Mouse (Mus musculus) lung, postnatal 0 days (tissue): Measurements from ENCODE around the gene Bptf. TPM values are rescaled to one million over a fixed set of nuclear protein-coding genes. Genes with fewer than 3 reads are reported as not detected.
"Not testable (repeated sequence)": the region's sequence is repeated elsewhere in the genome, so short reads cannot be mapped to it uniquely, and the experiment has no call there.

Source experiments
- ATAC-seq: fragments of 200-750 bp; cut with Nextera tagmentation; 2 replicates; pipeline ENCODE4 v1.8.0; 2017; ENCODE audit warnings: moderate library complexity
- DNase-seq: peaks from one replicate; pipeline ENCODE4 v3.0.0-alpha.2; 2016; ENCODE audit warnings: low spot score
- H3K27ac ChIP-seq: fragments of 300-500 bp; sonication (generic); 2 replicates; pipeline ENCODE4 v1.5.1; 2014; ENCODE audit warnings: antibody characterized with exemption, mild to moderate bottlenecking, low read length, mixed read lengths
- H3K27me3 ChIP-seq: fragments of 300-500 bp; sonication (generic); replicated peaks from 2 replicates; pipeline ENCODE4 v1.6.1; 2014; ENCODE audit warnings: low read length, mixed read lengths; ENCODE audit not compliant: insufficient read depth
- H3K36me3 ChIP-seq: fragments of 300-500 bp; sonication (generic); 2 replicates; pipeline ENCODE4 v1.6.1; 2014; ENCODE audit warnings: low read length, mixed read lengths; ENCODE audit not compliant: insufficient read depth
- H3K4me1 ChIP-seq: fragments of 300-500 bp; sonication (generic); 2 replicates; pipeline ENCODE4 v1.6.1; 2014; ENCODE audit warnings: antibody characterized with exemption, low read depth, low read length, mixed read lengths; ENCODE audit not compliant: insufficient read depth
- H3K4me2 ChIP-seq: fragments of 300-500 bp; sonication (generic); replicated peaks from 2 replicates; pipeline ENCODE4 v1.6.1; 2014; ENCODE audit warnings: low read depth, mild to moderate bottlenecking, low read length, moderate library complexity, mixed read lengths
- H3K4me3 ChIP-seq: fragments of 300-500 bp; sonication (generic); 2 replicates; pipeline ENCODE4 v1.5.1; 2014; ENCODE audit warnings: low read depth, low read length
- H3K9ac ChIP-seq: fragments of 300-500 bp; sonication (generic); replicated peaks from 2 replicates; pipeline ENCODE4 v1.6.1; 2014; ENCODE audit warnings: low read depth, mild to moderate bottlenecking
- H3K9me3 ChIP-seq: fragments of 300-500 bp; sonication (generic); 2 replicates; pipeline ENCODE4 v1.6.1; 2016; ENCODE audit warnings: low read length, mixed read lengths
- CTCF ChIP-seq: IDR thresholded peaks from 2 replicates; pipeline ENCODE4 v1.5.1; 2016; ENCODE audit warnings: antibody characterized with exemption, mild to moderate bottlenecking
- EP300 ChIP-seq: IDR thresholded peaks from 2 replicates; pipeline ENCODE4 v1.6.1; 2016; ENCODE audit warnings: antibody characterized with exemption, mild to moderate bottlenecking, control low read depth
- WGBS: fragments of 180-500 bp; shearing (Covaris S2); extraction: QIAGEN DNeasy Blood & Tissue Kit; methylation state at CpG from one replicate; pipeline ENCODE4 v1.1.7; 2014; 5-methylcytosine and 5-hydroxymethylcytosine counted together
- polyA plus RNA-seq: library from polyadenylated mRNA; unstranded; fragments of >200 nt; fragmentation: Nextera tagmentation; extraction: Ambion mirVana; gene quantifications from 2 replicates; pipeline ENCODE4 v1.2.1, GENCODE M21; 2015

The Bptf gene
- polyA plus RNA-seq, 1 experiment from 2014 or later, result 19.8 TPM

DNA sequence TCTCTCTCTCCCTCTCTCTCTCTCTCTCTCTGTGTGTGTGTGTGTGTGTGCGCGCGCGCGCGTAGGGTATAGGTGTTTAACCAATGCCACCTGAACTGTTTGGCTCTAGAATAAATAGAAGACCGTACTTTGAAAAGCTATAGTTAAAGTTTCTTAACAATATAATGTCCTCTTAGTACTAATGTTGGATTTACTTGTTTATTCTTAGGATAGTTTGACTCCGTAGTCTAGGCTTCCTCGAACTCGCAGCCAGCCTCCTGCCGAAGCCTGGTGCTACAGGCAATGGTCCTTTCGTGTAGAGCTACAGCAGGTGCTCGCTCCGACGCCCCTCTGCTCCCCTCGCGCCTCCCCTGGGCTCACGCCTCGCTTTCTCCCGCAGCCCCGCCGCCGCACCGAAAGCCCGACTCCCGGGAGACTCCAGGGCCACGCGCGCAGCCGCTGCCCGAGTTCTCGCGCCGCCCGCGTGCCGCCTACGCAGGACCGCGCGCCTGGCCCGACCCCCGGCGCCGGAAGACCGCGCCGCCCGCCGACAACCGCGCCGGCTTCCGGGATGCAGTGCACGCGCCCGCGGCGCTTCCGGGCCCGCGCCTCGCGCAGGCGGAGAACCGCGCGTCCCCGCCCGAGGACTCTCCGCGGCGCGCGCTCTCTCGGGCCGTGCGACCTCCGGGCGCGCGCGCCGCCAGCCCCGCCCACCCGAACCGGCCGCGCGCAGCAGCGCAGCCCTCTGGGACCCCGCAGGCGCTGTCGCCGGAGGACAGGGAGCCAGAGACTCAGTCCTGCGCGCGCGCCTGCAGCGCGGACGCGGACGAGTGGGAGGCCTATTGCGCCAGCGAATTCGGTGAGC is 104.3 kb downstream of the Bptf start:
- TF ChIP-seq CTCF, result no peak
- TF ChIP-seq EP300, result no peak
- Histone ChIP-seq H3K9me3 (no peaks in the 10 kb centered on the region), H3K27ac (peak overlapping the region; percentile 94), H3K36me3 (no peaks in the 10 kb centered on the region), H3K9ac (peak overlapping the region; percentile 57), H3K4me2 (peak overlapping the region; percentile 88), H3K4me3 (peak overlapping the region; percentile 53), H3K27me3 (no peaks in the 10 kb centered on the region), H3K4me1 (peaks cover 18% of the 10 kb centered on the region)
- ATAC-seq (peak; percentile 91), DNase-seq (peak; percentile 95)
- under 1% methylated on average over 63 of the region's 107 CpGs for WGBS

DNA sequence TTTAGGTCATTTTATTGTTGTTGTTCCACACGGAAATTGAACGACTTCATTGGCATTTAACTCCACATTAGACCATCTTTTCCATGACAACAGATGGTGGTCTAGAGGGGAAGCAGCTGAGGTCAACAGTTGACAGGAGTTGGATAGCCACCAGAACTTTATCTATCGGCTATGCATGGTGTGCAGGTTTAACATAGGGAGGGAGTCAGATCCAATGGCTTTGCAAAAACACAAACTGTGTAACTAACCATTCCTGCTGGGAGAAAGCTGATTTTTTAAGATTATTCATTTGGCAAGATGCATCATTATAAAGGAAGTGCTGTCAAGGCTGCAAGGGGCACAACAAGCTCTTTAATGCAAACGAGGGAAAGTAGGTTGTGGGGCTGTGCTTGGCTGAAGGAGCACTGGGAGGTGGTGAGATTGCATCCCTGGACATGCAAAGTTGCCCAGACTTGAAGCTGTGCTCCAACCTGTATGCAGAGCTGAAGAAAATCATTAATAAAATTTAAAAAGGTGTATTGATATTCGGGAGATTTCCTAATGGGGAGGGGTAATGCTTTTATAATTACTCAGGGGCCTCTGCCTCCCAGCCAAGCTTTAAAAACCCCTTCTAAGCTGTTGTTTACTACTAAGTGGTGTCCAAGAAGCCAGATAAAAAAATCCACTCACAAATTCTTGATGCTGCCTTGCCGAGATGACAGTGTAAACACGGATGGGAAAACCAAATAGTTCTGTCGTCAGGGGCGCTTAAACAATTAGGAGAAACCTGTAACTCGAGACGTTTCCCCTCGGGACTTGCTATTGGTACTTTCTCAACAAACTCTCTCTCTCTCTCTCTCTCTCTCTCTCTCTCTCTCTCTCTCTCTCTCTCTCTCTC is 105.1 kb downstream of the Bptf start:
- peak; percentile 74 for DNase-seq
- Histone ChIP-seq H3K4me2 (peak overlapping the region; percentile 88), H3K4me3 (peak overlapping the region; percentile 53), H3K27ac (peak overlapping the region; percentile 94), H3K9ac (peak overlapping the region; percentile 78), H3K9me3 (no peaks in the 10 kb centered on the region), H3K4me1 (peaks cover 20% of the 10 kb centered on the region), H3K36me3 (no peaks in the 10 kb centered on the region), H3K27me3 (no peaks in the 10 kb centered on the region)
- ATAC-seq, result no peak
- 4% methylated on average over 12 of the region's 12 CpGs for WGBS
- TF ChIP-seq EP300 (no peak), CTCF (no peak)

DNA sequence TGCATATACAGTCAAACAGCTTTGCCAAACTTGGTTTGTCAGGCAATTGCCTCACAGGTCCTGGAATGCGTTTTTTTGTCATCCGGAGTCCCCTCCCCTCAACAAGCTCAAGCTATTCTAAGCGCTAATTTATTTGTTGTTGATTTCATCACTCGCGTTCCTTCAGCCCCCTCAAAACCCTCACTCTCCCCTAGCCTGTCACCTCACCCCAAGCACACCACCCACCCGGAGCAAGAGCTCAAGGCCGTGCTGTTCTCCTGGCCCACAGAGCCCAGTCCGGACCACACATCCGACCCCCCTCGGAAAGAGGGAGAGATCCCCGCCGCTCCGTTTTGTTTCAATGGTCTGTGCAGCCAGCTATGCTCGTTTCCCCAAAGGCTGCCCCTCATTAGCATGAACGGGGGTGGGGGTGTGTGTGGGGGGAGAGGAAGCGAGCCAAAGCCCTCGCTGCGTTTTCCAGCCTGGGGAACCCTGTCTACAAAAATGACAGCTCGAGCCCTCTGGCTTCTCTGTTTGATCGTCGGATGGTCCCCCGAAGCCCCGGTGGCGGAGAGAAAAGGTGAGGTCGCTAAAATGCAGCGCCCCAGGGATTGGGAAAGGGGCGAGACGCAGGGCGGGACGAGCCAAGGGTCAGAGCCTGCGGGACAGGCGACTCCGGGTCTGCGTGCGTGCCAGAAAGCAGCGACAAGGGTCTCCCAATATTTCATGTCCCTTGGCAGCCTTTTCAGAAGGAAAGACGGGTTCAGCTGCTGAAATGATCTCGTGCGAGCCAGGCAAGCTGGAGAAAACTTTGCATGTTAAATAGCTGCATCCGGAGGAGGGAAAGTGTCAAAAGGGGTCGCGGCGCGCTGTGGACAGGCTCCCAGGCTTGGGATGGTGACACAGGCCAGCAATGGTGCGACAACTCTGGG is 106.3 kb downstream of the Bptf start, which contains the start of gene 1810010H24Rik:
Gene 1810010H24Rik (plus strand): TSS at position 271 of the 911 bp plus-strand sequence.
- H3K27me3 ChIP-seq, result no peaks in the 10 kb centered on the region
- H3K4me1 ChIP-seq, result peaks cover 20% of the 10 kb centered on the region
- WGBS, result 1% methylated on average over 45 of the region's 45 CpGs
- TF ChIP-seq CTCF (no peak), EP300 (peak; percentile 45; the same call in 1 of the 2 replicates)
- peak within 1 kb of the TSS; percentile 88 for H3K4me2 ChIP-seq
- peak; percentile 94 for DNase-seq
- ATAC-seq, result peak; percentile 10
- no peaks in the 10 kb centered on the region for H3K9me3 ChIP-seq
- H3K27ac ChIP-seq, result peak within 1 kb of the TSS; percentile 94
- H3K9ac ChIP-seq, result peak within 1 kb of the TSS; percentile 78
- no peaks in the 10 kb centered on the region for H3K36me3 ChIP-seq
- peak within 1 kb of the TSS; percentile 53 for H3K4me3 ChIP-seq

DNA sequence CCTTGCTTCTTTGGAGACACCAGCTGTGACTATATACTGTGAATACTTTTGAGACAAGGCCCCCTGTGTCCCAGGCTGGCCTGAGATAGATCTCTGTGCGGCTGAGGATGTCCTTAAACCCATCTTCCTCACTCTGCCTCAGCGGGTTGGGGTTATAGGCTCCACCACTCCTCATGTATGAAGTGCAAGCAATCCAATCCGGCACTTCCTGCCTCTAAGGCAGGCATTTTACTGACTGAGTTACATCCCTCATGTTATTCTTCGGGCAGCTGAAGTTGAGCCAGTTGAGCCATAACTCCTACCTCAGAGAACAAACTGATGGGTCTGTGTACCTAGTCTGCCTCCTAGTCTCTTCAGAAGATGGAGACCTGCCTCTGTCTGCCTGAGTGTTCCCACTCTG is 107.5 kb downstream of the Bptf start:
- Histone ChIP-seq H3K4me3 (no peak overlapping the region), H3K4me2 (0 out of 2 replicates have a peak overlapping the region, but pooled peaks have one; percentile 8), H3K4me1 (peaks cover 20% of the 10 kb centered on the region), H3K9me3 (no peaks in the 10 kb centered on the region), H3K36me3 (no peaks in the 10 kb centered on the region), H3K27me3 (no peaks in the 10 kb centered on the region), H3K9ac (no peak overlapping the region), H3K27ac (peak overlapping the region; percentile 94)
- WGBS, result 30% methylated on average over 4 of the region's 4 CpGs
- ATAC-seq (no peak), DNase-seq (peak; percentile 21)
- TF ChIP-seq CTCF (no peak), EP300 (no peak)

DNA sequence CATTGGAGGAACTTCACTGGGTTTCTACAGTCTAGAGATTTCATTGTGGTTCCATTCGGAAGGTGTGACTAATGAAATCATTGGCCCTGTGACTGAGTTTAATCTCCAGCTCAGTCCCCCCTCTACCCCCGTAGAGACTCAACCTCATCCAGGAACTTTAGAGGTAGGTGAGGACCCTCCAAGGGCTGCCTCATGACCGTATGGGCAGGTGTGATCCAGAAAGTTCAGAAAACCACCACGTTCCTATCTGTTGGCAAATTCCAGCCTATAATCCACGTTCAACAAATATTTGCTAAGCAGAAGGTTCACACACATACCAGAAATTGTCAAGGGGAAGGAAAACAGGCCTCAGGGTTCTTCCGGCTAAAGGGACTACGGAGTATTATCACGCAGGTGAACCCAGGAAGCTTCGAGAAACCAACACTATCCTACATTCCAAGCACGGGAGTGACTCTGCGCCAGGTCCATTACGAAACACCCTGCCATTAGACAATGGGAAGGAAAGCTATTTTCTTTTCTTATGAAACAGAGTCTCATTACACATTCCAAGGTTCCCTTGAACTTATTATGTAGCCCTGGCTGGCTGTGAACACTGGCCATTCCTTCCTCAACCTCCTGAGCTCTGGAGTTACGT is 109.8 kb downstream of the Bptf start:
- Histone ChIP-seq H3K27me3 (no peaks in the 10 kb centered on the region), H3K4me1 (peaks cover 15% of the 10 kb centered on the region; the same call in 1 of the 2 replicates), H3K4me2 (no peak overlapping the region), H3K27ac (peak overlapping the region; percentile 88), H3K9ac (no peak overlapping the region), H3K9me3 (no peaks in the 10 kb centered on the region), H3K4me3 (no peak overlapping the region), H3K36me3 (no peaks in the 10 kb centered on the region)
- DNase-seq (peak; percentile 93), ATAC-seq (peak; percentile 81)
- 51% methylated on average over 13 of the region's 13 CpGs for WGBS
- no peak for TF ChIP-seq CTCF
- TF ChIP-seq EP300, result peak; percentile 61

DNA sequence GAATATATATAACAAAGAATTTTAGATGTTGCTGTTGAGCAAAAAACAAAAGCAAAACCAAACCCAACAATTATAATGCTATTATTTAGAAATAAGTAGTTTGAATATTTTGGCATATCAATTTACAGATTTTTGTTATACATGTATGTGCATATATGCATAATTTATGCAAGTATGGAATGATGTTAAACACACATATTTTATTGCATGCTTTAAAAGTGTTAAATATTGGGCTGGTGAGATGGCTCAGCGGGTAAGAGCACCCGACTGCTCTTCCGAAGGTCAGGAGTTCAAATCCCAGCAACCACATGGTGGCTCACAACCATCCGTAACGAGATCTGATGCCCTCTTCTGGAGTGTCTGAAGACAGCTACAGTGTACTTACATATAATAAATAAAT is 112.2 kb downstream of the Bptf start:
- not testable (repeated sequence) for DNase-seq, H3K36me3 ChIP-seq, H3K4me3 ChIP-seq, H3K4me1 ChIP-seq, H3K9me3 ChIP-seq, H3K27me3 ChIP-seq, ATAC-seq, H3K9ac ChIP-seq, H3K4me2 ChIP-seq, H3K27ac ChIP-seq
- WGBS, result 93% methylated on average over 3 of the region's 5 CpGs
